Mouse (Mus musculus) CD4-positive naive resting alpha-beta T cell, adult 76 days (primary cell): Measurements from ENCODE around the gene Sparcl1. TPM values are rescaled to one million over a fixed set of nuclear protein-coding genes. Genes with fewer than 3 reads are reported as not detected.

Experiments
- total RNA-seq: library from RNA; stranded (reverse); gene quantifications from one replicate; pipeline ENCODE4 v1.2.4, GENCODE M21; 2023

Sparcl1 gene
- not detected for total RNA-seq

DNA sequence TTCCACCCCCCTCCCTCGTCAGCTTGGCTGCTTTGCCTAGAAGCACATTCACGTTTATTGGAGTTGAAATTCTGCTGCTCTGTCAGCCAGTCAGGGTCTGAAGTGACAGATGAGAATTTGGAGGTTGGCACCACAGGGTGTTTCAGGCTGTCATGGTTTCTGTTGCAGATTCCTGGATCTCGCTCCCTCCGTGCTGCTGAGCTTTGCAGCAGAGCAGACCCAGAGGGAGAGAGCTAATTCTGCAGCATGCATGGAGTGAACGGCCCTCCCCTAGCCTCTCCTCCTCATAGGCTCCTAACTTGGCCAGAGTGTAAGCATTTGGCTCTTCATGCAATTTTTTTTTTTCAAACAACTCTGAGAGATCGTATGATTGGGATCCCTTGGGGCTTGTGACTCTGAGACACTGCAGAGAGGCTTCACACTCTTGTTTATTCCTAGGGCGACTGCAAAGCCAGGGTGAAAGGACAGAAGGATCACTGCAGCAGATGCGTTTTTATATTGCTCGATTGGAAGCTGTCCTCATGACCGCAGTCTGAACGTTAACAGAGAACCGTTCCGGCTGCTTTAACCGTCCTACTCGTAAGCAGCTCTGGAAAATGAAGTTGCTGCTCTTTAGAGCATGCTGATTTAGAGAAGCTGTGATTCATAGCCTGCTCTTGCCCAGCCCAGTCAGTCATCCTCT is at the start of gene Sparcl1:
Gene Sparcl1, minus strand, starts transcription at position 243 of the 682 bp plus-strand sequence.

GRCm38 (mm10) chr5:104077508-104077907 is 36.0 kb downstream of the Sparcl1 start, which contains the start of gene Gm17660:
Gm17660 (minus strand) TSS chr5:104077608.

GRCm38 (mm10) chr5:104046256-104047199 is 67.0 kb downstream of the Sparcl1 start, which contains the start of gene Nudt9:
Nudt9 (plus strand) TSS chr5:104046306.

Other genes with a start within 250 kb of the Sparcl1 start
- gene Klhl8, start 202.5 kb downstream of the Sparcl1 start, total RNA-seq: 2.5 TPM
- not detected for gene Hsd17b13, start 136.3 kb downstream of the Sparcl1 start, total RNA-seq
- 22.1 TPM for gene Hsd17b11, start 91.8 kb downstream of the Sparcl1 start, total RNA-seq
- gene Nudt9, start 67.4 kb downstream of the Sparcl1 start, total RNA-seq: 38.5 TPM
- gene Gm17660, start 36.1 kb downstream of the Sparcl1 start, total RNA-seq: not detected
- gene Dspp, start 57.0 kb upstream of the Sparcl1 start, total RNA-seq: not detected
- not detected for gene Dmp1, start 88.9 kb upstream of the Sparcl1 start, total RNA-seq
- not detected for gene Ibsp, start 185.4 kb upstream of the Sparcl1 start, total RNA-seq
- not detected for gene Mepe, start 211.6 kb upstream of the Sparcl1 start, total RNA-seq